Mouse (Mus musculus): ENCODE data around the gene Pdlim4.
"Not testable (repeated sequence)": the region's sequence is repeated elsewhere in the genome, so short reads cannot be mapped to it uniquely, and the experiment has no call there.

The Pdlim4 gene

DNA sequence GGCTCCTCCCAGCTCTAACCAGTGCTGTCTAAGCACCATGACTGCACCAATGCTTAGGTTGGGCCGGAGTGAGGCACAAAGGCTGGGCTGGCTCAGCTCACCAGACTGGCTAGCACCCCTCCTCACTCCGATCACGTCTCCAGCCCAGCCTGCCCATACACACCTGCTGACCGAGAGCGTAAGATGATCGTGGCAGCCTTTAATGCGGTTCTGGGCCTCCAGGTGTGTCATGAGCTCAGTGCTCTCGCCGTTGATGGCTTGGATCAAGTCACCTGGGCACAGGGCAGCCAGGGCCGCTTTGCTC lies 5.4 kb downstream of the Pdlim4 start:
- intact Hi-C loops (cut with DNase I), result no loop called here

DNA sequence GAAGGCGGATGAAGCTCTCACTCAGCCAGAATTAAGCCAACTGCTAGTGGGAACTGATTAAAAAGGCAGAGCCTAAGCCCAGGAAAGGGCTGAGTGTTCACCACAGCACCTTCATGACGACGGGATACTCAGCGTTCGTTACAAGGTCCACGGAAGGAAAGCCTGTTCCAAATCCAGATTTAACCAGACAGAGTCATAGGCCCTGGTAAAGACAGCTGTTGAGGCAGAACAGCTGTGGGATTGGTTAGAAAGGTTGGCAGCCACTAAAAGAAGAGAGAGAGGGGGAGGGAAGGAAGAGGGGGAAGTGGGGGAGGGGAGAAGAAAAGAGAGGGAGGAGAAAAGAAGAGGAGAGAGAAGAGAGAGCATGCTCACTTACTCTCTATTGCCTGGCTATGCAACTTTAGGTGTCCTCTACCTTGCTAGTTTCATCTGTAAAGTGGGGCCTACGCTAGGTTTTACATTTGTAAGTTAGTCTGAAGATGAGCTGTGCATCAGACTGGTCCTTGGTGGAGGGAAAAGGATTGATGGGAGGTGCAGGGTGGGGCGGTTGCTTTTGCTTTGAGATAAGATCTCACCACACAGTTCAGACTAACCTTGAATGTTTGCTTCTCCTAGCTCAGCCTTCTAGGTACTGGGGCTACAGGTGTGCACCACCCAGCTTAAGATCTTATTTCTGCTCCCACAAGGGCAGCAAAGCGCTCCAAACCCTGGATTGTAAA lies 5.9 kb downstream of the Pdlim4 start:
- intact Hi-C loops (cut with DNase I), result no loop called here

DNA sequence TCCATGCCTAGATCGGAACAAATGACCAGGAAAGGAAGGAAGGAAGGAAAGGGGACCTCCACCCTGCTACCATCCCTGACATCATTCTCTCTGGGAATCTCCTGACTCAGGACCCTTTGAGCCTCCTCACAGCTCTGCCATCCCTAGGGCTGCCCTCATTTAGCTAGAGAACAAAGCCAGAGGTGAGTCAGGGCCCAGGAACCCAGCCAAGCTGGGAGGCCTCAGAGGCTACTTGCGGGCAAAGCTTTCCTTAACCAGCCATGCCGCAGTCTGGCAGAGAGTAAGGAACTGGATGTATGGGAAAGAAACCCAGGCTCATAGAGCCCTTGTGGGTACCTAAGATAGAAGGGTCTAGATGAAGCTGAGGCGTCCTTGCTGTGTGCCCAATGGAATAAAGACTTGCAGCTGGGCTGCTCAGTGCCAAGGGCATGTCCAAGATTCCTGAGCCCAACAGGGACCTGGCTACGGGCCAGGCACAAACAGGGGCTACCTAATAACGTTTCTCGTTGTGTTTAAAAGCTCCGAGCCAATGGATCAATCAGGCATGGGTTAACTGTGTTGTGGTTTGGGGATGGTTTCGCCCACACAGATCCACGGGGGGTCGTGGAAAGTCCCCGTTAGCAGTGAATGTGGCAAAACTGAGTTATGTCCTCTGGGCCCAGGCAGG lies 6.6 kb downstream of the Pdlim4 start:
- intact Hi-C loops (cut with DNase I), result no loop called here

DNA sequence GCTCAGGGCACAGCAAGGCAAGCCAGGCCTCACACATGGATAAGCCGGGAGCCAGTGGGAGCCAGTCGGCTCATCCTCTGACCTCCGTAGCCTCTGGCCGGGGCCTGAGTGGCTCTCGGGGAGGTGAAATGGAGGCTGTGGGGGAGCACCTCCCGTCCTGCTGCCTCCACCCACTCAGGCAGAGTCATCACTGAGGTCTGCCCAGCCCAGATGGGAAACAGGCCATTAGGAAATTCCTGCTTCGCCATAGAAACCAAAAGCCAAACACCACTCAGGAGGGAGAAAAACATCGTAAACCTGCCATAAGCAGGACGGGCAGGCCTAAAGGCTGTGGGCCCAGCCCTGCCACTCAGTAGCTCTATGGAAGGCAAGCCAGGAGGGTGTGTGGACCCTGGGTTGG lies 8.5 kb downstream of the Pdlim4 start:
- intact Hi-C loops (cut with DNase I), result no loop called here

DNA sequence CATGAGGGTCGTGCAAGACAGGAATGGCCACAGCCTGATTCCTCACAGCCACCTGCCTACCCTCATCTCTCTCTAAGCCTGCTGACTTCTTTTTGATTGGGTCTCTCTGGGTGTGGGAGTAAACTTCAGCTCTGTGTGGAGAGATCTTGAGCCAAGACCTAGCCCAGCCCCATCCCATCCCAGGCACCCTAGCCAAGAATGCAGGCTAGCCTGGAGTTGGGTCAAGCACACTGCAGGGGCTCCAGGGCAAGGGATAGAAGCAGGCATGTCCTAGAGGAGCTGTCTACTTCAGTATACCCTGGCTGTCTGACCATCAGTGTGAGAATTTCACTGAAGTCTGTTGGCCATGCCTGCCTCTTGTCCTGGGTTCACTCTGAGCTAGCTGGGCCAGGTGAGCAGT lies 9.3 kb downstream of the Pdlim4 start:
- intact Hi-C loops (cut with DNase I), result loop anchor here (10.0 kb wide), 1 partner anchor 125 kb away; no protein-coding TSS in a partner anchor

DNA sequence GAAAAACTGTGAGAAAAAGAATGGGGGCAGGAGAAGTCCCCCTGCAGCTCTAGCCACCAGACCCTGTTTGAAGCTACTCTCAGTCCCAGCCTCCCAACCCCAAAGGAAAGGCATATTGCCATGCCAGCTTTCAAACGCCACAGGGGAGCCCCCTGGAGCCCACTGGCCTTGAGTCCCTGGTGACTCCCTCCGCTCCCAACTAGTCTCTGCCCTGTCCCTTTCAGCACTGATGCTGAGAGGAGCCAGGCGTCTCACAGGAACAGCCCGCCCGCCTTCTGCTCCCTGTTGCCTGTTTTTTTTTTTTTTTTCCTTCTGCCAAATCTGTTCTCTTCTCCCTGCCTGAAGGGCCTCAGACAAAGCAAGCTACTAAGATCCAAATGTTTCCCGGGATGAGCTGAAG lies 10.2 kb downstream of the Pdlim4 start:
- intact Hi-C loops (cut with DNase I), result loop anchor here (10.0 kb wide), 1 partner anchor 124 kb away; no protein-coding TSS in a partner anchor

DNA sequence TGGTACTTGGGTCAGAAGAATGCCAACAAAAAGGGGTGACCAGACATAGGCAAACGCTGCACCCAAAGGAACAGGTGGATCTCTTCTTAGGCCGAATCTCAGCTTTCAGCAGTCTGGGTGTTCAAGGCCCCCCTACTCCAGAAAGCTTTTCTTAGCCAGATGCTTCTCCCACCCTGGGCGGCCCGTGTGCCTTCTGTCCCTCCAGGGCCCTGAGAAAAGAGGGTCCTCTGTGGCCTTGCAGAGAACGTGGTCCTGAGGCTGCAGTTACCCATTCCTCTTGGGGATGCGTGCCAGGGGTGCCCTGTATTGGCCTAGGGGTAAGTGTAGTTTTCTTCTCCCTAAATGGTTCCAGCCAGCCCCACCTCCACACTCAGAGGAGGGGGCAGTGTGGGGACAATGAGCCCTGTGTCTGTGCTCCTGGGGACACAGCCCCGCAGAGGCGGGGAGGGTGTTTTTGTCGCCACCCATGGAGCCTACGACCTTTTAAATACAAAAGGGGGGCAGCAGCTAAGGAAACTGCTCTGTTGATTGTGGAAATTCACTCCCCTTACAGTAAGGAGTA lies 10.7 kb downstream of the Pdlim4 start:
- intact Hi-C loops (cut with DNase I), result loop anchor here (10.0 kb wide), 1 partner anchor 123 kb away; no protein-coding TSS in a partner anchor

DNA sequence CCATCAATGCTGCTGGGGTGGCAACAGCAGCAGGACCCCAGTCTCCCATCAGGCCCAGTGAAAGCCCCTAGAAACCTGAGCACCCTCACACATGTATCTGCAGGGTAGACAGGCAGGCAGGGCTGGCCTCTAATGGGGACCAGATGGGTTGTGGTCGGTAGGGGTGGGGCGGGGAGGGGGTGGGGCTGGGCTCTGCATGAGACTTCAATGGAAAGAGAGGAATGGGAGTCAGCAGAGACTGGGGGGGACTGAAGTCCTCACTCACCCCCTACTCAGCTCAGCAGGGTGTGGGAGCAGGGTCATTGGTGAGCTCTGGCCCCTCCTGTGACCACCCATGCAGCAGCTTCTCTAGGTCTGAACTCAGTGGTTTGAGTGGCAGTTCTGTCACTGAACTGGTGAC lies 11.4 kb downstream of the Pdlim4 start:
- intact Hi-C loops (cut with DNase I), result loop anchor here (10.0 kb wide), 1 partner anchor 123 kb away; no protein-coding TSS in a partner anchor

DNA sequence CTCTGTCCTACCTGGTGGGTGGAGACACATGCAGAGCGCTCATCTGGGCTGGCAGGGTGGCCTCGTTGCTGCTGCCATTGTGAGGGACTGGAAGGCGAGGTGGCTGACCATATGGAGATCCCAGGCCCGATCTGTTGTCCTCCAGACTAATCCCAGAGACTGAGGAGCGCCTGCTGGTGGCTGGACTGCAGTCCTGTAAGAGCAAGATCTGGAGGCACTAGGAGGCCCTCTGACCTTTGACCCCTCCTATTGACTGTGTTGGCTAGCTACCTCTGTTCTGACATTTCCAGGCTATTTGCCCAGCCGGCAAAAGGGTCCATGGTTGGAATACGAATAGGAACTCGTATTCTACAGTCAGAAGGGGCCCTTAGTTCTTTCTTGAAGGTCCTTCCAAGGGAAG lies 12.7 kb downstream of the Pdlim4 start:
- intact Hi-C loops (cut with DNase I), result loop anchor here (10.0 kb wide), 1 partner anchor 121 kb away; no protein-coding TSS in a partner anchor

DNA sequence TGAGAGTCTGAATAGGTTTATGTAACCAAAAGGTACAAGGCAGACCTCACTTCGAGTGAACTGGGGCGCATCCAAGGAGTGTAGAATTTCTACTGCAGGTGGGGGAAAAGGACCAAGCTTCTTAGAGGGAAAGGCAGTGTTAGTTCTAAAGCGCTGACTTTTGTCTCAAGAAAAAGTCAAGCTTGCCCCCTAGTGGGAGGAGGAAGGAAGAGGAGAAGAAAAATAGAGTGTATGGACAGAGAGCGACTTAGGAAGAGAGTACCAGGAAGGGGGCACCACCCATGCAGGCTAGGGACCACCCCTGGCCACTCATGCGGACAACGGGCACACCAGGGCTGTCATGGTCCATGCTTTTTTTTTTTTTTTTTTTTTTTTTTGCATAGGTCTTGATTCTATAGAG lies 14.6 kb downstream of the Pdlim4 start:
- intact Hi-C loops (cut with DNase I), result loop anchor here (1.0 to 10.0 kb wide), 3 partner anchors 33 to 119 kb away; no protein-coding TSS in a partner anchor

DNA sequence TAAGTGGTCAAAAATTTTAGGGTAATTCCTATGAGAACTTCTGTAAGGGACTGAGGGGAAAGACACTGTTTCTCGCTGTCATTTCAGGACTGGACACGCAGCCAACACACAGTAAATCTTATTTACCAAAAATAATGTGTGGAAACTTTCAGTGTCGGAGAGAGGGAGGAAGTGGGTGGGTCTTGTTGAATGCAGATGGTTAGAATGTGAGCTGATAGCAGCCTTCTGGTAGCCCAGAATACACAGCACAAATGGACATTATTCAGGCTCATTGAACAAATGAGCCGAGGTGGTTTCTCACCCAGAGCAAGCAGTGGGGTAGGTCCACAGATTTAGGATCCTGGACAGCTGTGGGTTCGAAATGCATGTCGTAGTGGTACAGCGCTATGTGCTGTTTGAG lies 15.7 kb downstream of the Pdlim4 start:
- intact Hi-C loops (cut with DNase I), result loop anchor here (5.0 to 10.0 kb wide), 2 partner anchors 34 to 118 kb away; no protein-coding TSS in a partner anchor

DNA sequence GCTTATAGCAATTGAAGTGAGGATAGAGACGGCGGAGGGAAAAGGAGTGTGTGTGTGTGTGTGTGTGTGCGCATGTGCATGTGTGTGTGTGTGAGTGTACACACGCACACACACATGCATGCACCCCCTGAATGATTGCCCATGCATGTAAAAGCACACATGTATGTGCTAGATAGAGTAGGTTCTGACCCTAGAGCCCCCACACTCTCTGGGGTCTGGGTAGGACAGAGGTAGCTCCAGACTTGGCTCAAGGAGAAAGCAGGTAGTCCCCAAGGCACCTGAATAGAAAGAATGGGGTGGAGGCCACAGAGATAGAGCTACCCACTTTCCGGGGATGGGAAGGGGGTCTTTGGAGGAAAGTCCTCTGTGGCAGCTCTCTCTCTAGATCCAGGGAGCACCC lies 16.7 kb downstream of the Pdlim4 start:
- intact Hi-C loops (cut with DNase I), result loop anchor here (5.0 to 10.0 kb wide), 2 partner anchors 35 to 117 kb away; no protein-coding TSS in a partner anchor

DNA sequence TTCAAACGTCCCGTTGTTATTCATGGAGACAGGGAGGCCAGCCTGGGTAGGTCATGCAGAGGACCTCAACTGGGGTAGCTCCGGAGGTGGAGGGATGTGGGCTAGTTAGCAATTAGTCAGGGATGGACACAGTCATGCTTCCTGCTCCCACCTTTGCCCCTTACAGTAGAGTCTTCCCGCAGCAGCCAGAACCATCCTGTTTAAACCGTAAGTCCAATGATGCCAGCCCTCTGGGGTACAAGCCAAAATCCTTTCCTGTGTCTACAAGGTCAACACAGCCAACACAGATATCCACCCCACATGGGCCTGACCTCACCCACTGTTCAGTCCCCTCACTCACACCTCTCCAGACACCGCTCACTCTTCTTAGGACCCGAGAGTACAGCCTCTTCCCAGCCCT lies 17.7 kb downstream of the Pdlim4 start:
- intact Hi-C loops (cut with DNase I), result loop anchor here (5.0 to 10.0 kb wide), 2 partner anchors 36 to 116 kb away; no protein-coding TSS in a partner anchor

DNA sequence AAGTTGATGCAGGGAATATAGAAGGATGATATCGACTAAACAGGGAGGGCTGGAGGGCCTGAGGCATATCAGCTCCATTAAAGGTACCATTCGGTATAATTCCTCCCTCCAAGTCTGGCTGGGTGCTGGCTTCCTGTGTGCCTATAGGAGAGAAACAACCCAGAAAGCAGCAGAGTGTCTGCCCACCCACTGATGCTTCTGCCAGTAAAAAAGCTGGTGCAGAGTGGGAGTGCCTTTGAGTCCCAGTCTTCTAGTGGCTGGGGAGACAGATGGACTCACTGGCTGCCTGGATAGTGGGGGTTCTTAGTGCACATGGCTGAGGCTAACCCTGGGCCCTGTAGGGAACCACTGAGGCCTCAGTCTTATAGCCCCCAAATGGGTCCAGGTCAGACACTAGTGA lies 18.6 kb downstream of the Pdlim4 start:
- intact Hi-C loops (cut with DNase I), result loop anchor here (5.0 to 10.0 kb wide), 2 partner anchors 37 to 115 kb away; no protein-coding TSS in a partner anchor

DNA sequence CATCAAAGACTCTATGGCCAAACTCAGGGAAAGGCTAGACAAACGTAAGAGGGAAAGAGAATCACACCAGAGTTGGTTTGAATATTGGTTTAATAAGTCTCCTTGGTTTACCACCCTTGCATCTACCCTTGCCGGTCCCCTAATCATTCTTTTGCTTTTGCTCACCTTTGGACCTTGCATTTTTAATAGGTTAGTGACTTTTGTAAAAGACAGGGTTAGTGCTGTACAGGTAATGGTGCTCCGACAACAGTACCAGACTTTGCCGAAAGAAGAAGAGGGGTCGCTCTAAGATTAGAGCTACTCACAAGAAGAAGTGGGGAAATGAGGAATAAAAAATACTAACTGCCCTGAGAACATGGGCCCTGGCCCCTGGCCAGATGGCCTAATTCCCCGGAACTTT lies 28.1 kb downstream of the Pdlim4 start:
- intact Hi-C loops (cut with DNase I), result no loop called here

DNA sequence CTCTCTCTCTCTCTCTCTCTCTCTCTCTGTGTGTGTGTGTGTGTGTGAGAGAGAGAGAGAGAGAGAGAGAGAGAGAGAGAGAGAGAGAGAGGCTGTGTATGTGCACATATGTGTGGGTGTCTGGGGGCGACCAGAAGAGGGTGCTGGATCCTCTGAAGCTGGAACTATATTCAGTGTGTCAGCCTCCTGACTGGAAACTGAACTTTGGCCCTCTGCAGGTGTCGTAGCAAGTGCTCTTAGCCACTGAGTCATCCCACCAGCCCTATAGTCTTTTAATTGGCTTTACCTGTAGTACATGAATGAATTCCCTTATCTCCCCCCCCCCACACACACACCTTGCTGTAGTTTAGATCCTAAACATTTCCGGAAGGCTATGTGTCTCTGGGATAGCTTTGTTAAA lies 35.9 kb downstream of the Pdlim4 start:
- intact Hi-C loops (cut with DNase I), result not testable (repeated sequence)

DNA sequence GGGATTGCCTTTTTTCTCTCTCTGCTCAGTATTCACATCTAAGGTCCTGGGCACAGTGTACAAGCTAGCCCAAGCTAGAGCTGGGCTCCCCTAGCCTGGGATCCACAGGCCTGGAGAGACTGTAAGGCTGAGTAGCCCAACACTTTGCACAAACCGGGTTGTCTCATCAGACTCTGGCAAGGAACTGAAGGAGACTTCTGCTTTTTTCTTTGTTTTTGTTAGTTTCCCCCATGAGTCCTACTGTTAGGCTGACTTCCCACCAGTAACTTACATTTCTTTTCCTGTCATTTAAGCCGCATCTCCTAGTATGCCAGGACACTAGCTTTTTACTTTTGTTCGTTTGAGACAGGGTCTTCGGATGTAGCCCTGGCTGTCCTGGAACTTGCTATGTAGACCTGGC lies 39.8 kb downstream of the Pdlim4 start:
- intact Hi-C loops (cut with DNase I), result no loop called here

DNA sequence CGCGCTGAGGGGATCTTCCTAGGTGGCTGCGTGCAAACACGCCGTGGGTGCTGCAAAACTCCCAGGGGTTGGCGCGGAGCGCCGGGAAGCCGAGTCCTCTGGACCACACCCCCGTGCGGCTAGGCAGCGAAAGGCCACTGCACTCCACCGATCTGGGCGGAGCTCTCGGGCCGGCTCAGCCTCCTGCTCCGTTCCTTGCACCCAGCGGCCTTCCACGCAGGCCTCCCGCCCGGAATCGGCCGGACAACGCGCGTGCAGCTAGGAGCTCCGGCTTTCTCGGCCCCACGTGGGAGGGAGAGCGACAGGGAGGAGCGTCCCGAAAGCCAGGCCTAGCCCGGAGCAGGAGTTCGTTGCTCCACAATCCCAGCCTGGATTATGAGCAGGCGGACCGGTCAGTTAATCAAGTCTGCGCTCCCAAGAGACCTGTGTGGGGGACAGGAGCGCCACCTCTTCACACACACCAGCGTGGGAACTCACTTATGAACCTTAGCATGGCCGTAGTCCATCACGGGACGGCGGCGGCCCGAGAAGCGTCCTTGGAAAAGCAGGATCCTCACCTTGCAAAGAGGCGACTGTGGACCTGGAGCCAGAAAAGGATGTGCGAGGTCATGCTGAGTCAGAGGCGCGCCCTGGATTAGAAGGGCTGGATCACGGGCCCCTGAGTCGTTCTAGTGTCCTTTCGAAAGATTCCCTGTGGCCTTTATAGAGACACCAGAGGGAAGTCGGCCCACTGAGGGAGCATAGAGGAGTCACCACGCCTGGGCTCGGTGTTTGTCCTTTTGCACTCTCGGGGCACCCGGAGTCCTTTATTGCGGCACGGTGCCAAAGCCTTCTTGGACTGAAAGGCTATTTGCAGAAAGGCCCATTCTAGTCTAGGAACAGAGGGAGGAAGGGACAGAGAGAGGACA lies 40.5 kb downstream of the Pdlim4 start, which contains the start of gene Slc22a4:
Slc22a4 (minus strand) TSS at position 47 of the 908 bp plus-strand sequence.
- intact Hi-C loops (cut with DNase I), result no loop called here

DNA sequence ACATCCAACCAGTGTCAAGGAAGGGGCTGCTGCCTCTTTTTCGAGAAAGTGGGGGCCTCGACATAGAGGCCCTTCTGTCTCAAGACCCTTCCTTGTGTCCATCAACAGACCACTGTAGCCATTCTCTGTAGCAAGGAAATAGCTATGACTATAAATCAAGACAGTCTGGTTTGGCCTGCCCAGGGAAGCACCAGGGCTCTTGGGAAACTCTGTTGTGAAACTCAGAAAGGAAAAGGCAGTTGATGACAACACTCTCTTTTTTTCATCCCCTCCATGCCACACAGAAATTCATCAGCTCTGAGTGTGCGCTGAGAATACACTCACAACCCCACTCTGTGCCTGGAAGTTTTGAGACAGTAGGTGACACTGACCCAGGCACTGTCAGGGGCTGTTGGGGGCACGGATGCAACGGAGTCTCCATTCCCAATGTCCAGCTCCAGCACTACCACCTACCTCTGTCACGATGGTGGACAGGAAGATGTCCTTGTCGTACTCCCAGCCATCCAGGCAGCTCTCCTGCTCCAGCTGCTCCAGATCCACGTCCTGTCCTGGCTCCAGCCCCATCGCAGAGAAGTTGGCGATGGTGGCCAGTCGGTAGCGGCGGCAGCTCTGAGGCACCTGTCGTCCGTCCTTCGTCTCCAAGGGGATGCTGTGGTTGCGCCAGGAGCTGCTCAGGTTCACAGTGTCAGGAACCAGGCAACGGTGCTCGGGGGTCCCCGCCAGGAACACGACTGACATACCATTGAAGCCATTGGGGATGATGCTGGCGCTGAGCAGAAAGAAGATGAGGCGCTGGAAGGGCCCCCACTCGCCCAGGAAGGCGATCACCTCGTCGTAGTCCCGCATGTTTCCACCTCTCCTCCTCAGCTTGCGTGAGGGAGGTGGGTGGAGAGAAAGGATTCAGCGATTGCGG lies 41.4 kb downstream of the Pdlim4 start:
- intact Hi-C loops (cut with DNase I), result no loop called here

DNA sequence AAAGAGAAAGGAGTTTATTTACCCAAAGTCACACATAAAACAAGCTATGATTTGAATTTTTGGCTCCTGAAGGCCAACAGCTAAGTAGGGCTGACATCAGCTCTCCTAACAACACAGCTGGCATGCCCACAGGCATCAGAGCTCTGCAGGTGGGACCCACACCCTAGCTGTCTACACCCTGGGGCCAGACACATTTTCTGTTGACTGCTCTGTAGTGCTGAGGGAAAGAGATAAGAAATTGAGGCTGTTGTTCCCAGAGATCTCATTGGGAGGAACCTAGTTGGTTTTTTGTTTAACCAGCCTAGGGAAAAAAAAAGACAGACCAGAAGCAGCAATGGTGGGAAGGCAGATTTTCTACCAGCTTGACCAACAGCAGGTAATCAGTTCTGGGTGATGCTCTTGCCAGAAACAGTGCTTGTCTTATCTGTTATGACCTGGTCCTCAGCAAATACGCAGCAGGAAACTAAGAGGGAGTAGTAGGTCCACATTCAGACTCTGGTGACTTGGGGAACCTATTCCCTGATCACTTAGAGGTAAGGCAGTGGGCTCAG lies 42.2 kb downstream of the Pdlim4 start:
- intact Hi-C loops (cut with DNase I), result no loop called here

All from adrenal gland (tissue).